Mouse (Mus musculus) forebrain, postnatal 0 days (tissue): Measurements from ENCODE around the gene Wasf3. TPM values are rescaled to one million over a fixed set of nuclear protein-coding genes. Genes with fewer than 3 reads are reported as not detected.
"Not testable (repeated sequence)": the region's sequence is repeated elsewhere in the genome, so short reads cannot be mapped to it uniquely, and the experiment has no call there.

ENCODE experiments used
- ATAC-seq: fragments of 200-750 bp; cut with Nextera tagmentation; 2 replicates; pipeline ENCODE4 v1.8.0; 2017; ENCODE audit warnings: mild to moderate bottlenecking, moderate library complexity
- DNase-seq: peaks from one replicate; pipeline ENCODE4 v3.0.0-alpha.2; 2015
- H3K27ac ChIP-seq: fragments of 300-500 bp; sonication (generic); 2 replicates; pipeline ENCODE4 v1.5.1; 2014; ENCODE audit warnings: low read depth, mild to moderate bottlenecking, antibody characterized with exemption, low read length, moderate library complexity, mixed read lengths
- H3K27me3 ChIP-seq: fragments of 300-500 bp; sonication (generic); 2 replicates; pipeline ENCODE4 v1.6.1; 2014; ENCODE audit warnings: mild to moderate bottlenecking, low read length, mixed read lengths; ENCODE audit not compliant: insufficient read depth
- H3K36me3 ChIP-seq: fragments of 300-500 bp; sonication (generic); 2 replicates; pipeline ENCODE4 v1.6.1; 2014; ENCODE audit warnings: mild to moderate bottlenecking, moderate library complexity; ENCODE audit not compliant: insufficient read depth
- H3K4me1 ChIP-seq: fragments of 300-500 bp; sonication (generic); 2 replicates; pipeline ENCODE4 v1.6.1; 2014; ENCODE audit warnings: antibody characterized with exemption; ENCODE audit not compliant: insufficient read depth
- H3K4me2 ChIP-seq: fragments of 300-500 bp; sonication (generic); 2 replicates; pipeline ENCODE4 v1.6.1; 2014; ENCODE audit warnings: low read depth, mild to moderate bottlenecking, moderate library complexity
- H3K4me3 ChIP-seq: fragments of 300-500 bp; sonication (generic); 2 replicates; pipeline ENCODE4 v1.5.1; 2014; ENCODE audit warnings: low read depth, low read length, mixed read lengths
- H3K9ac ChIP-seq: fragments of 300-500 bp; sonication (generic); 2 replicates; pipeline ENCODE4 v1.6.1; 2014; ENCODE audit warnings: mild to moderate bottlenecking
- H3K9me3 ChIP-seq: fragments of 300-500 bp; sonication (generic); 2 replicates; pipeline ENCODE4 v1.6.1; 2016; ENCODE audit warnings: low read length
- WGBS: fragments of 180-500 bp; shearing (Covaris S2); extraction: QIAGEN DNeasy Blood & Tissue Kit; methylation state at CpG from one replicate; pipeline ENCODE4 v1.1.7; 2014; 5-methylcytosine and 5-hydroxymethylcytosine counted together
- polyA plus RNA-seq: library from polyadenylated mRNA; unstranded; fragments of >200 nt; fragmentation: Nextera tagmentation; extraction: Ambion mirVana; gene quantifications from 2 replicates; pipeline ENCODE4 v1.2.1, GENCODE M21; 2015
- total RNA-seq: library from RNA; depleted of rRNA; stranded (reverse); fragments of >200 nt; gene quantifications from 2 replicates; pipeline ENCODE4 v1.2.3, GENCODE M21; 2014; rRNA removed

The Wasf3 gene
- total and polyA plus RNA-seq, 2 experiments from 2014 or later = 14.3 to 33.0 TPM

DNA sequence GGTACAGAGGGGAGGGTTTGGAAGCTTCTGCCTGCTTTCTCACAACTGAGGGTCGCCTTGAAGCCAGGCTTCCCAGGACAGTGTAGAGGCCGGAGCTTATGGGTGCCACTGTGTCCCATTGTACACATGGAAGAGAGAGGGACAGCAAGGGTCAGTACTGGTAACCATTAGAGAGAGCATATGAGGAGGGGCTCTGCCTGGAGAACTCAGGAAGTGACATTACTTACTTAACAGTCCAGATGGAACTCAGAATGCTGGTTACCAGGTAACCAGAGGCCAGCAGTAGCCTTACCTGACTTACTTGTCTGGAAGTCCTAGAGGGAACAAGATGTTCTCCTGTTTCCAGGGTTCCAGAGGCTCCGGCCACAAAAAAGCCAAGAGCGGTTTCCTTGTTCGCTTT is 129.0 kb downstream of the Wasf3 start, which contains the start of gene Gm3402:
Gene Gm3402, plus strand, starts transcription at position 301 of the 400 bp plus-strand sequence.
- not testable (repeated sequence) for H3K4me3 ChIP-seq, H3K9ac ChIP-seq, DNase-seq, ATAC-seq, H3K27me3 ChIP-seq, H3K9me3 ChIP-seq, H3K27ac ChIP-seq, H3K36me3 ChIP-seq, H3K4me2 ChIP-seq, H3K4me1 ChIP-seq
- WGBS = no CpG with 5 or more reads among the region's 5 CpGs

Other genes with a start within 250 kb of the Wasf3 start
- not detected in 2 replicates for gene Gm5565, start 224.4 kb upstream of the Wasf3 start, total RNA-seq
- not detected in 2 replicates for gene Gm5565, start 224.4 kb upstream of the Wasf3 start, polyA plus RNA-seq
- not detected in 2 replicates for gene Gm6309, start 214.3 kb upstream of the Wasf3 start, total RNA-seq
- not detected in 2 replicates for gene Gm6309, start 214.3 kb upstream of the Wasf3 start, polyA plus RNA-seq
- gene 1700001J03Rik, start 199.7 kb upstream of the Wasf3 start, total RNA-seq = not detected in 2 replicates
- not detected in 2 replicates for gene 1700001J03Rik, start 199.7 kb upstream of the Wasf3 start, polyA plus RNA-seq
- gene Rnf6, start 163.4 kb upstream of the Wasf3 start, total RNA-seq = 13.7 and 16.5 TPM in 2 replicates
- gene Rnf6, start 163.4 kb upstream of the Wasf3 start, polyA plus RNA-seq = 16.6 and 22.1 TPM in 2 replicates
- 44.6 and 48.8 TPM in 2 replicates for gene Cdk8, start 153.8 kb upstream of the Wasf3 start, total RNA-seq
- gene Cdk8, start 153.8 kb upstream of the Wasf3 start, polyA plus RNA-seq = 9.7 and 13.1 TPM in 2 replicates
- gene Gm6408, start 97.0 kb downstream of the Wasf3 start, total RNA-seq = not detected in 2 replicates
- not detected in 2 replicates for gene Gm6408, start 97.0 kb downstream of the Wasf3 start, polyA plus RNA-seq
- gene Gm6370, start 106.4 kb downstream of the Wasf3 start, total RNA-seq = not detected in 2 replicates
- not detected in 2 replicates for gene Gm6370, start 106.4 kb downstream of the Wasf3 start, polyA plus RNA-seq
- gene 4930449I24Rik, start 117.4 kb downstream of the Wasf3 start, total RNA-seq = not detected in 2 replicates
- not detected in 2 replicates for gene 4930449I24Rik, start 117.4 kb downstream of the Wasf3 start, polyA plus RNA-seq
- not detected in 2 replicates for gene Gm3402, start 129.1 kb downstream of the Wasf3 start, total RNA-seq
- not detected in 2 replicates for gene Gm3402, start 129.1 kb downstream of the Wasf3 start, polyA plus RNA-seq
- gene Gm3404, start 140.8 kb downstream of the Wasf3 start, total RNA-seq = not detected in 2 replicates
- gene Gm3404, start 140.8 kb downstream of the Wasf3 start, polyA plus RNA-seq = not detected in 2 replicates
- gene Gm3409, start 152.7 kb downstream of the Wasf3 start, total RNA-seq = not detected in 2 replicates
- gene Gm3409, start 152.7 kb downstream of the Wasf3 start, polyA plus RNA-seq = not detected in 2 replicates
- gene Gm3415, start 171.2 kb downstream of the Wasf3 start, total RNA-seq = not detected in 2 replicates
- gene Gm3415, start 171.2 kb downstream of the Wasf3 start, polyA plus RNA-seq = not detected in 2 replicates
- gene Gpr12, start 200.3 kb downstream of the Wasf3 start, total RNA-seq = 38.7 and 50.9 TPM in 2 replicates
- 39.5 and 42.8 TPM in 2 replicates for gene Gpr12, start 200.3 kb downstream of the Wasf3 start, polyA plus RNA-seq